Mouse (Mus musculus): ENCODE measurements around the gene Smyd3. TPM values are rescaled to one million over a fixed set of nuclear protein-coding genes. Genes with fewer than 3 reads are reported as not detected.
A peak's percentile ranks its signal among the peaks of the same experiment; 100 is the strongest.

Smyd3 gene
- polyA plus RNA-seq, 1 experiment from 2014 or later, result 12.7 TPM

- CTCF ChIA-PET, result no interaction called here
Measured at GRCm38 (mm10) chr1:179443423-179443822, 74.4 kb downstream of the Smyd3 start.

GRCm38 (mm10) chr1:179436596-179436995 is 81.2 kb downstream of the Smyd3 start:
- CTCF ChIA-PET, result no interaction called here
- TF ChIP-seq CTCF (IDR thresholded peaks at IDR 0.05), result no peak
- in situ Hi-C loops (cut with MboI; ENCODE audit: low pct_unique_long_range_greater_than_20kb), result no loop called here

More at GRCm38 (mm10) chr1:179443423-179443822, 74.4 kb downstream of the Smyd3 start:
- no peak for TF ChIP-seq CTCF (IDR thresholded peaks at IDR 0.05)
- in situ Hi-C loops (cut with MboI; ENCODE audit: low pct_unique_long_range_greater_than_20kb), result no loop called here
- POLR2A ChIA-PET, result interaction anchor here (0.6 kb wide), 1 partner anchor 48 kb away, joined by 3 read pairs; no protein-coding TSS in a partner anchor
- H3K27me3 ChIP-seq, result no peaks in the 10 kb centered on the region
- DNase-seq (ENCODE audit: low read depth, low spot score) (no peak), ATAC-seq (no peak)

GRCm38 (mm10) chr1:179434443-179435260 is 83.2 kb downstream of the Smyd3 start:
- no peak for TF ChIP-seq CTCF (IDR thresholded peaks at IDR 0.05)
- ChIA-PET CTCF (interaction anchor here (1.6 kb wide), 1 partner anchor 16 kb away, joined by 3 read pairs; no protein-coding TSS in a partner anchor), POLR2A (no interaction called here)
- ATAC-seq, result no peak
- DNase-seq (ENCODE audit: low read depth, low spot score), result no peak
- H3K27me3 ChIP-seq, result no peaks in the 10 kb centered on the region
- in situ Hi-C loops (cut with MboI; ENCODE audit: low pct_unique_long_range_greater_than_20kb), result no loop called here

More at GRCm38 (mm10) chr1:179436596-179436995, 81.2 kb downstream of the Smyd3 start:
- DNase-seq (ENCODE audit: low read depth, low spot score) (no peak), ATAC-seq (no peak)
- POLR2A ChIA-PET, result no interaction called here
- no peaks in the 10 kb centered on the region for H3K27me3 ChIP-seq

- CTCF ChIA-PET, result no interaction called here
- ATAC-seq (no peak), DNase-seq (ENCODE audit: low read depth, low spot score) (no peak)
- POLR2A ChIA-PET, result no interaction called here
- no peaks in the 10 kb centered on the region for H3K27me3 ChIP-seq
- in situ Hi-C loops (cut with MboI; ENCODE audit: low pct_unique_long_range_greater_than_20kb), result no loop called here
- TF ChIP-seq CTCF (IDR thresholded peaks at IDR 0.05), result no peak
Measured at GRCm38 (mm10) chr1:179433828-179434227, 84.0 kb downstream of the Smyd3 start.

GRCm38 (mm10) chr1:179433355-179433754 is 84.5 kb downstream of the Smyd3 start:
- H3K27me3 ChIP-seq, result no peaks in the 10 kb centered on the region
- DNase-seq (ENCODE audit: low read depth, low spot score) (no peak), ATAC-seq (no peak)
- TF ChIP-seq CTCF (IDR thresholded peaks at IDR 0.05), result no peak
- in situ Hi-C loops (cut with MboI; ENCODE audit: low pct_unique_long_range_greater_than_20kb), result no loop called here
- CTCF ChIA-PET, result no interaction called here
- POLR2A ChIA-PET, result no interaction called here

GRCm38 (mm10) chr1:179430077-179430476 is 87.8 kb downstream of the Smyd3 start:
- TF ChIP-seq CTCF (IDR thresholded peaks at IDR 0.05), result no peak
- CTCF ChIA-PET, result interaction anchor here (2.3 kb wide), 1 partner anchor 10 kb away, joined by 7 read pairs; no protein-coding TSS in a partner anchor
- in situ Hi-C loops (cut with MboI; ENCODE audit: low pct_unique_long_range_greater_than_20kb), result no loop called here

GRCm38 (mm10) chr1:179424879-179425472 is 92.9 kb downstream of the Smyd3 start:
- in situ Hi-C loops (cut with MboI; ENCODE audit: low pct_unique_long_range_greater_than_20kb), result no loop called here
- H3K27me3 ChIP-seq, result no peaks in the 10 kb centered on the region
- POLR2A ChIA-PET, result no interaction called here
- DNase-seq (ENCODE audit: low read depth, low spot score), result peak; percentile 68
- peak; percentile 94 for ATAC-seq
- CTCF ChIA-PET, result no interaction called here
- no peak for TF ChIP-seq CTCF (IDR thresholded peaks at IDR 0.05)

More at GRCm38 (mm10) chr1:179430077-179430476, 87.8 kb downstream of the Smyd3 start:
- no peak for ATAC-seq
- H3K27me3 ChIP-seq, result no peaks in the 10 kb centered on the region
- POLR2A ChIA-PET, result interaction anchor here (1.3 kb wide), 1 partner anchor 12 kb away, joined by 3 read pairs; no protein-coding TSS in a partner anchor
- DNase-seq (ENCODE audit: low read depth, low spot score), result no peak

- TF ChIP-seq CTCF (IDR thresholded peaks at IDR 0.05), result no peak
- no peak for DNase-seq (ENCODE audit: low read depth, low spot score)
- CTCF ChIA-PET, result interaction anchor here (1.1 to 1.4 kb wide), 2 partner anchors 12 to 16 kb away, joined by 3 read pairs; no protein-coding TSS in a partner anchor
- POLR2A ChIA-PET, result interaction anchor here (0.8 kb wide), 1 partner anchor 11 kb away, joined by 3 read pairs; no protein-coding TSS in a partner anchor
- ATAC-seq, result no peak
- in situ Hi-C loops (cut with MboI; ENCODE audit: low pct_unique_long_range_greater_than_20kb), result no loop called here
- H3K27me3 ChIP-seq, result no peaks in the 10 kb centered on the region
Measured at GRCm38 (mm10) chr1:179419091-179419490, 98.8 kb downstream of the Smyd3 start.

- ATAC-seq (no peak), DNase-seq (ENCODE audit: low read depth, low spot score) (no peak)
- no peak for TF ChIP-seq CTCF (IDR thresholded peaks at IDR 0.05)
- ChIA-PET CTCF (interaction anchor here (1.3 kb wide), 1 partner anchor 11 kb away, joined by 3 read pairs; no protein-coding TSS in a partner anchor), POLR2A (no interaction called here)
- H3K27me3 ChIP-seq, result no peaks in the 10 kb centered on the region
- in situ Hi-C loops (cut with MboI; ENCODE audit: low pct_unique_long_range_greater_than_20kb), result no loop called here
Measured at GRCm38 (mm10) chr1:179408086-179408485, 109.8 kb downstream of the Smyd3 start.

GRCm38 (mm10) chr1:179400835-179401234 is 117.0 kb downstream of the Smyd3 start:
- ChIA-PET POLR2A (no interaction called here), CTCF (interaction anchor here (1.1 kb wide), 1 partner anchor 15 kb away, joined by 3 read pairs; no protein-coding TSS in a partner anchor)
- DNase-seq (ENCODE audit: low read depth, low spot score) (no peak), ATAC-seq (no peak)
- in situ Hi-C loops (cut with MboI; ENCODE audit: low pct_unique_long_range_greater_than_20kb), result no loop called here
- H3K27me3 ChIP-seq, result no peaks in the 10 kb centered on the region
- no peak for TF ChIP-seq CTCF (IDR thresholded peaks at IDR 0.05)

- ATAC-seq (no peak), DNase-seq (ENCODE audit: low read depth, low spot score) (no peak)
- no peaks in the 10 kb centered on the region for H3K27me3 ChIP-seq
- ChIA-PET CTCF (interaction anchor here (1.1 kb wide), 1 partner anchor 10 kb away, joined by 3 read pairs; no protein-coding TSS in a partner anchor), POLR2A (interaction anchor here (1.0 kb wide), 1 partner anchor 20 kb away, joined by 5 read pairs; no protein-coding TSS in a partner anchor)
- in situ Hi-C loops (cut with MboI; ENCODE audit: low pct_unique_long_range_greater_than_20kb), result no loop called here
- TF ChIP-seq CTCF (IDR thresholded peaks at IDR 0.05), result no peak
Measured at GRCm38 (mm10) chr1:179398639-179399038, 119.2 kb downstream of the Smyd3 start.
